Mouse (Mus musculus) brown adipose tissue, adult 24 weeks (tissue): ENCODE data around the gene Sp8. TPM values are rescaled to one million over a fixed set of nuclear protein-coding genes. Genes with fewer than 3 reads are reported as not detected.

Experiments
- H3K27ac ChIP-seq: fragments of 200-500 bp; replicated peaks from 2 replicates; pipeline ENCODE4 v1.5.1; 2012; ENCODE audit warnings: low read depth, mild to moderate bottlenecking, low read length
- H3K4me1 ChIP-seq: fragments of 200-500 bp; 2 replicates; pipeline ENCODE4 v1.6.1; 2012; ENCODE audit warnings: low read length, mixed read lengths; ENCODE audit not compliant: control insufficient read depth, insufficient read depth, insufficient read length
- H3K4me3 ChIP-seq: fragments of 200-500 bp; 2 replicates; pipeline ENCODE4 v1.5.1; 2012; ENCODE audit warnings: low read depth, mild to moderate bottlenecking, low read length, moderate library complexity; ENCODE audit not compliant: insufficient read depth
- polyA plus RNA-seq: library from polyadenylated mRNA; stranded (reverse); fragments of >200 nt; gene quantifications from 2 replicates; pipeline ENCODE4 v1.2.4, GENCODE M21; 2012; ENCODE audit not compliant: missing spikeins, insufficient read depth, insufficient read length

The Sp8 gene
- polyA plus RNA-seq, 1 experiment, result not detected

- Histone ChIP-seq H3K27ac (no peak overlapping the region), H3K4me3 (no peak overlapping the region), H3K4me1 (no peaks in the 10 kb centered on the region)
These were observed 36.7 kb downstream of the Sp8 start for GRCm38 (mm10) chr12:118882790-118883189.

GRCm38 (mm10) chr12:118887964-118888363 lies 41.8 kb downstream of the Sp8 start:
- no peak overlapping the region for H3K4me3 ChIP-seq
- no peak overlapping the region for H3K27ac ChIP-seq
- no peaks in the 10 kb centered on the region for H3K4me1 ChIP-seq

Other genes with a start within 250 kb of the Sp8 start
- gene Abcb5, start 120.1 kb downstream of the Sp8 start, polyA plus RNA-seq, result not detected in 2 replicates